Mouse (Mus musculus): ENCODE measurements around the gene Habp2. TPM values are rescaled to one million over a fixed set of nuclear protein-coding genes. Genes with fewer than 3 reads are reported as not detected.

The Habp2 gene
- not detected for total RNA-seq (2021)

DNA sequence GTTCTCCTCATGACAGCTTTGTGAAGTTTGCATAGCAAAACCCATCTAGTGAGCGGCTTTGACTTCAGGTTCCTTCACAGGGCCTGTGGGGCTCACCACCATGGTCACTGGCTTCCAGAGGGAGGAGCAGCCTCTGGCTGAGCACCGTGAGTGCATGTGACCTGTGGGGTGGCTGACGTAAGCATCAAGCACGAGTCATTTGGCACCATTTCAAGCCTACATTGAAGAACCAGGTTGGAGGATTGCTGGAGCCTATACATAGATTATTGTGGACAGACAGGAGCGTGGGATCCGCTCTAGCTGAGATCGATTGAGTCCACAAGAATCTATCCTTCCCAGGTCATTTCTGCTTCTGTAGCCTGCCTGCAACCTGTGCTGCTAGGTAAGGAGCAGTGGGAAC is at the start of gene Habp2:
Gene Habp2, plus strand, starts transcription at position 272 of the 400 bp plus-strand sequence.
- DNase-seq, result no peak

DNA sequence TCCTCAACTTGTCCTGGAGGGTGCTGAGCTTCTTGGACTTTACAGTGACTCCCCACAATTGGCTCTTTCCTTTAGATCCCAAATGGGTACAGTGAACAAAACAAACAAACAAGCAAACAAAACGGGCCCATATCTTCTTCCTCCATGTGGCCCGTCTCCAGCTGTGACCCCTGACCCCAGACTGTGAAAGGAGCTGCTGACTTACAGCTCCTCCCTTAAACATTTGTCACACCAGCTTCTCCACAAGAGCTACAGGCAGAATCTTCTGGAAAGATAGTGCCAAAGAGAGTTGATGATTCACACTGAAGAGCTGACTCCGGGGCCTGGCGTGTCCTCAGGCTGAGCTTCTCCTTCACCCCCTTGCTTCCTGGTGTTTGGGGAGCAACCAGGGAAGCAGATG is 48.4 kb upstream of the Habp2 start:
- DNase-seq, result no peak

DNA sequence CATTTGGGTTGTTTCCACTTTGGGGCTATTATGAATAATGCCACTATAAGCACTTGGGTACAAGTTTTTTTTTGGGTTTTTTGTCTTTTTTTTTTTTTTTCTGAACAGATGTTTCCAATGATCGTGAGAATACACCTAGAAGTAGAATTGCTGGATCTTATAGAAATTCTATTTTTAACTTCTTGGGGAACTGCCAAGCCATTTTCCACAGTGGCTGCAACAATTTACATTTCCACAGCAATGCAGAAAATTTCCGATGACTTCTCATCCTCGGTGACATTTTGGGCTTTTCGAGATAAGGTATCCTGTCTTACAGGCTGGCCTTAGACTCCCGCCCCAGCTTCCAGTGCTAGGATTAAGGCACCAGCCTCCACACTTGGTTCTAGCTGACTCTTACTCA is 41.7 kb upstream of the Habp2 start:
- no peak for DNase-seq

DNA sequence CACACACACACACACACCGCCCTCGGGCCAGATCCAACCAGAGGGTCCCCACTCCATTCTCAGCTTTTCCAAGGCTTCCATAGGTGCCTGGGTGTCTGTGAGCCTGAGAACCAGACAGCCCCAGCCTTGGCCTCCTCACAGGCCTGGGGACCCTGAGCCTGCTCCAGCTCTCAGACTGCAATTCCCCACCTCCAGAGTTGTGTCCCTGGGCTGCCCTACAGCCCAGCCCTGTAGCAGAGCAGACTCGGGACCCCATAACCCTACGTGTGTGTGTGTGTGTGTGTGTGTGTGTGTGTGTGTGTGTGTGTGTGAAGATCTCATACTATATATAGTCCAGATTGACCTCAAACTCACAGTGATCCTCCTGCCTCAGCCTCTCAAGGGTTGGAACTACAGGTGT is 34.1 kb upstream of the Habp2 start:
- DNase-seq, result peak; percentile 24

DNA sequence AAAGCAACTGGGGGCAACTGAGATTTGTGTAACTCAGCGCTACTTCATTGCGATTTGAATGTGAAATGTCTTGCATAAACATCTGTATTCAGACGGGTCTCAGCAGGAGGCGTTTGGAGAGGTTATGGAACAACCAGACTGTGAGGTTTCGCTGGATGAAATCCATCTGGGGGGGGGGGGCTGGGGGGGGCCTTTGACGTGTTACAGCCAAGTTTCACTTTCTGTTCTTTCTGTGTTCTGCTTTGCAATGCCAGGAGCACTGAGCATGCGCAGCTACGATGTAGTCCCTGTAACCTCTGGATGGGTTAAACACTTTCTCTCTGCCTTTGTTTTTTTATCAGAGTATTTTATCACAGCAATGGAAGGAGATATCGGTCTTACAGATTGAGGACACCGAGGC is 33.7 kb upstream of the Habp2 start:
- no peak for DNase-seq

DNA sequence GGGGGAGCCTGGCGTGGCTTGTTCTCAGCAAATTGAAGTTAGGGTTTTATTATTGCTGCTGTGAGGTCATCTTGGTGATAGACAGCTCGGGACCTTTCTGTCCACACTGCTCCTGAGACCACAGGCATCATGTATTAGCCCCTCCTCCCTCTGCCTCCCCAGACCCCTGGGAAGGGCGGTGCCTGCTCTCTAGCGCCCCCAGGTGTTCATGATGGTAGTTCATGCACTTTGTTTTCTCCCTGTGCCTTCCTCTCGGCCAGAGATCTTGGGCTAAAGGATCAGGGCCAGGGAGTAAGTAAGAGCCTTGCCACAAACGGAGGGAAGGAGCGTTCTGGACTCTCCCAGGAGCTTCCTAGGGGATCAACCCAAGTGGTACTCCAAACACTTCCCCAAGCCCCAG is 32.2 kb upstream of the Habp2 start:
- DNase-seq, result peak; percentile 59

DNA sequence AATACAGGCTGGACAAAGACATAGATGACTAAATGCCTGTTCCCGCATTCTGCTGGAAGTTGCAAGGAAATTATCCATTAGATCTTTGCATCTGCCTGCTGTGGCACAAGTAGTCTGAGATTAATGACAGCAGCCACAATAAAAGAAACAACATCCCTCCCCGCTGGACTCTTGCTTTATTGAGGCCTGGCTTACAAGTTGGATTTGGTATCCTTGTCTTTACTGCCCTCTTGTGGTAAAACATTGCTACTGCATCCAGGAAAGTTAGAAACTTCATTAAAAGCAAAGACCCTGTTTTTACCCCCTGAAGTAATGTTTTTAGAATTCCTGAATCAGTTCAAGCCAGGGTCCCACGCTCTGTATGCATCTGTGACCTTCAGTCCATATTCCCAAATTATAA is 31.4 kb upstream of the Habp2 start:
- DNase-seq, result no peak

DNA sequence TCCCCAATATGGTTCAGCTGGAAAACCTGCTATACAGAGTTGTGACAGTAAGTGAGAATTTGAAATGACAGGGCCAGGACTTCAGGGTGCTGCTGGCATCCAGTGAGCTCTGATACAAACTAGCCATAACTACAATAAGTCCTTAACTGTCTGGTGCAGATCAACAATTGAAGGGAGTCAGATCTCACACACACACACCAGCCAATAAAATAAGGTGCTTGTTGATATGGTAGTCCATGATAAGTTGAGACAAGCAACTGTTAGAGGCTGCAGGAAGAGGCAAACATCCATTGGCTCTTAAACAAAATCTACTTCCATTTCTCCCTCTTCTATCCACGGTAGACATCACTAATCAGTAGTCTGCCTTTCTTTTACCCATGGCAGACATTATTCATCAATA is 30.7 kb upstream of the Habp2 start:
- DNase-seq, result no peak

DNA sequence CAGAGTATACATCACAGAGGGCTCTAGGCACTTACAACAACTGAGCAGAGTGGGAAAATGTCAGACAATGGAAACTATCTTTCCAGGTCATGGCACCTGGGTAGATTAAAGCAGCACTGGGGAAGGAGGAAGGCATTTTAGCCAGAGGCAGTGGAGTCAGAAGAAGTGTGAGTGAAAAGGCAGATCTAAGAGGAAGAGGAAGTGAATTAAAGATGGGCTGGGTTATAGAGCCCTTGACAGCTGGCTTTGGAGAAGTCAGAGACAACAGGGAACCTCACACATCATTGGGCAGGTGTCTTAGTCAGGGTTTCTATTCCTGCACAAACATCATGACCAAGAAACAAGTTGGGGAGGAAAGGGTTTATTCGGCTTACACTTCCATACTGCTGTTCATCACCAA is 30.2 kb upstream of the Habp2 start:
- no peak for DNase-seq

DNA sequence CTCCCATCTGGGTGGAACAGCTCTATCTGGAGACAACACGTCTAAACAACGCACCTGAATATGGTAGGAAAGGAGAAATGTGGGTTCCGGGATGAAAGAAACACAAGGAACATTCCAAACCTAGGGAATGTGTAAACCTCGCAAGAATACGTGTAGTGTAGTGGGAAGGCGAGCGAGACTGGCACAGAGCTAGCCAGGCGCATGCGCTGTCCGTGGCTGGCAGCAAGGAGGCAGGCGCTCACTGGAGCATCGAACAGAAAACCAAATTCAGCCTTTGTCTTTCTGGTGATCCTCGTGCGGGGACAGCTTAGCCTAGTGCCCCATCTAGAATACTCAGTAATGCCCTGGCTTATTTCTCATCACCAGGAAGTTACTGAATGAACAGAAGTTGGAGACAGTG is 23.2 kb upstream of the Habp2 start:
- no peak for DNase-seq

DNA sequence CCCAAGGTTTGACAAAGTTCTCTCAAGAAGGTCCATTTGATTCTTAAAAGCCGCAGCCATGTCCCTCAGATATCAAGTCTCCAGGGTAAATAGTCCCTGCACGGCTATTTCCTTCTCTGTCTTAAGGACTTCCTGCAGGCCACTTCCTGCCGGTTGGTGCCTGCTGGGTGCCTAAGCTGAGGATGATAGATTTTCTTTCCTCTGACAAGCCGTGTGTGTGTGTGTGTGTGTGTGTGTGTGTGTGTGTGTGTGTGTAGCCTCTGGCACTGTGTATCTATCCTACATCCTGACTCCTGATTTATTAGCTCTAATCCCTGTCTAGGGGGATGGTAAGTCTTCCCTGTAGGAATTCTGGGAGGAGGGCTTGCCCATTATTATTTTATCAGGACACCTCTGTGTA is 22.8 kb upstream of the Habp2 start:
- DNase-seq, result no peak

DNA sequence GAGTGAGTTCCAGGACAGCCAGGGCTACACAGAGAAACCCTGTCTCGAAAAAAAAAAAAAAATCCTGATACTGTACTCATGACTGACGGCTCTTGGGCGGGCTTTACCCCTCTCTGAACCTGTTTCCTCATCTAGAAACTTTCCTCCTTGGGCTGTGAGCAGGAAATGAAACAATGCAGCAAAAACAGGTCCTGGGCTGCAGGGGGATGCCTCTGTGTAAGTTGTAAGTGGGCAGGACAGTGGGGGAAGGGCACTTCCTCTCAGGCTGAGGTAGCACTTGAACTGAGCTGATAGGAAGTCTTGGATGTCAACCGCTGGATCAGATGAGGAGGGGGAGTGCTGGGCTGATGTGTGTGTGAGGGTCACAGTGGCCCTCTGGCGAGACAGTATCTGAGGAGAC is 21.8 kb upstream of the Habp2 start:
- DNase-seq, result peak; percentile 32

DNA sequence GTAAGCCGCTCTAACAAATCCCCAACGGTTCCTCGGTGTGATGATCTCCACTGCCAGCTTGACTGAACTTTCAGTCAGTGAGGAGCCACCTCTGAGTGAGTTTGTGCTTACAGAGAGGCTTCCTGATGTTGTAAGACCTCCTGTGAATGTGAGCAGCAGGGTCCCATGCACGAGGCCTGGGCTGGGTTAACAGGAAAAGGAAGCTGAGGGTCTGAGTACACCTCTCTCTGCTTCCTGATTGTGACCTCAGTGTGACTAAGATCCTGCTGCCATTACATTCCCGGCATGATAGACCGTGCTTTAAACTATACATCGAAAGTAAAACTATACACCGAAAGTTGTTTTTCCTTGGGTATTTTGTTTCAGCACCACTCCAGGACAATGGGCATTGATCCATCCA is 14.9 kb upstream of the Habp2 start:
- DNase-seq, result no peak

DNA sequence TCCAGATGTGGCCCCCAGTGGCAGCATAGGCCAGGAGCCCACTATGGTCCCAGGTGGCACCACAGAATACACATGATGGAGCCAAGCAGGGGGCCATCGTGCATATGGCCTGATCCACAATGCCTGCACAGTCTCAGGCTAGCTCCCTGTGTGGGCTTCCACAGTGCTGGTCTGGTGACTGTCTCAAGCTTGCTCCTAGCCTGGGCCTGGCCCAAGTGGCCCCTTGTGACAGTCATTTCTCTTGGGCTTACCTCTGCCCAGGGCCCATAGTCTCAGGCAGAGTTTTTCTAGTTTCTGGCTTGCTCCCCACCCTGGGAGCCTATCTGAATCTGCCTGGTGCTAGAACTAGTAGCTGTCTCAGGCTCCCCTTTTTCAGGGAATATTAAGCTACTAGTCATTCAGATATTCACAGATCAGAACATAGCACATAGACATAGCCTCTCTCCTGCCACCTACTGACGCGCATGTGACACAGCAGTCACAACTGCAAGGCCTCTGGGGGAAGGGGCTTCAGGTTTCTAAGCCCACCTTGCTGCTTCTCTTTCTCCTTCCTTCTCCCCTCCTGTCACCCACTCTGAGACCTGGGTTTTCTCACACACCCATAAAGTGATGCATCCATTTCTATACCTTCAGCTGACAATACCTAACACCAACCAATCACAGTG is 9.7 kb upstream of the Habp2 start:
- no peak for DNase-seq

DNA sequence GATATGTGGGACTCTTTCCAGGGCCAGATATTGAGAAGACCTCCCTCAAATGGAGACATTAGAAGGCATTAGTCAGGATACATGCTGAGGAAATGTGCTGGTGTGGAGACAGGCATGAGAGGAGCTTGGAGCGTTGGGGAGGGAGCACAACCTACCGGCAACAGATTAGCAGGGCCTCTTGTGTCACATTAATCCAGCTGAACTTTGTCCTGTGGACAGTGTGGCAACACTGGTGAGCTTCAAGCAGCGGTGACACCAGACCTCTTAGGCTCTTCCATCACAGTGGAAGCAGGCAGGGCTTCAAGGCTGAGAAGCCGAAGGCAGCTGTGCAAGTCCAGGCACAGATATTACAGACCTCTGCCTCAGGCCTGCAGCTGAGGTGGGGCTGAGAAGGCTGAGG is 9.0 kb upstream of the Habp2 start:
- DNase-seq, result no peak

DNA sequence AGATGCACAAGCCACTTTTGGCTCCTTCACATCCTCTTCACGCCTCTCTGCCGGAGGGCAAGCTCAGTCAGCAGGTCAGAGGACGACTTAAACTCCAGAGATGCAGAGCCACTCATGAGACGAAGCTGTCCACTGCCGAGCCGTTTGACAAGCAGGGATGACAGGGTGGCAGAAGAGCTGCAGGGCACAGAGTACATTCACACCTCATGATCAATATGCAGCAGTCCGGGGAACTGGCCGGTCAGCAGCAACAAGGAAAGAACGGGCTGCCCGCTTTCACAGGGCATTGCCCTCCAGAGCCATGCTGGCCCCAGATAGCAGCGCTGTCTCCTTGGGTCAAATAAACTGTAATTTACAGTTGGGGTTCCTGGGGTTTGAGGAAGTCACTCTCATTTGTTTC is 8.6 kb upstream of the Habp2 start:
- DNase-seq, result no peak

DNA sequence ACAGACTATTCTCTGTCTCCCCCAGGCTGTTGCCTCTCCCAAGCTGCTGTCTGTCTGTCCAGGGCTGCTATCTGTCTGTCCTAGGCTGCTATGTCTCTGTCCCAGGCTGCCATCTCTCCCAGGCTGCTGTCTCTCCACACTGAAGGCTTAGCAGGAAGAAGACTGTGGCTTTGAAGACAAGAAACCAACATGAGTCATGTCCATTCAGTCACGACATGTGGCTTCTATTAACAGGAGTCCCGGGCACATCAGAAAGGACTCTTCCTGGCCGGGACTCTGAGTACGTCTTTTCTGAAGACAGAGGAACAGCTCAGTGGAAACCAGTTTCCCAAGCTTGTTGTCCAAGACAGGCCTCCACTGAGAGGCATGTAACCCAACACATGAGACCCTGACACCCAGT is 1.7 kb upstream of the Habp2 start:
- DNase-seq, result no peak

DNA sequence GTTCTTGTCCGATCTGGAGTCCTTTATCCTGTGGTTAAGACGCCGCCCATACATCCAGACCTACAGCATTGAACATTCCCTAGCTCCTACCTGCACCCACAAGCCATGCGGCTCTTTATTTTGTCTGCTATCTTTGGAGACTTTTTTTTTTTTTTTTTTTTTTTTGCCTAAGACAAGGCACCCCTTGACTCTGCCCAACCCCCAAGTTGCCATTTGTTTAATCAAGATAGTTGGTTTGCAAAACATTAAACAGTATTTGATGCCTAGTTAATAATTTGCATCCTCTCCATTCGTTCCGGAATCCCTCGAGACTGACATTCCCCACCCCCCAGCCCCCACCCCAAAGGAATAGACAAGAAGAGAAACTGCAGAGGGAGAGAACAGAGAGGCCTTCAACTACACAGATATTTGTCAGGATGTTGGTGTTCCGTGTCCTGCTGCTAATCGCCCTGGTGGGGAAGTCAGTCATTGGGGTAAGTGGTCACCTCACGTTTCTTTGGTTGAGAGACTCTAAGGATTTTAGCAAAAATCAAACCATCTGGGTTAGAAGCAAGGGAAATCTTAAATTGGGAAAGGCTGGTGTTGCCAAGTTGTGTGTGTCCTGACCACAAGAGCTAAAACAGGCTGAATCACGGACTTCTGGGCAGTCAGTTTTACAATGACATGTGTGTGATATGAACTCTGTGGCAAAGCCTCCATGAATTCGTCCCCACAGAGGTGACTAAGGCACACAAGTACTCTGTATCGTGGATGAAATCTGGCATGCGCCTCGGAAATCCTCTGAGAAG is 837 bp downstream of the Habp2 start:
- no peak for DNase-seq

DNA sequence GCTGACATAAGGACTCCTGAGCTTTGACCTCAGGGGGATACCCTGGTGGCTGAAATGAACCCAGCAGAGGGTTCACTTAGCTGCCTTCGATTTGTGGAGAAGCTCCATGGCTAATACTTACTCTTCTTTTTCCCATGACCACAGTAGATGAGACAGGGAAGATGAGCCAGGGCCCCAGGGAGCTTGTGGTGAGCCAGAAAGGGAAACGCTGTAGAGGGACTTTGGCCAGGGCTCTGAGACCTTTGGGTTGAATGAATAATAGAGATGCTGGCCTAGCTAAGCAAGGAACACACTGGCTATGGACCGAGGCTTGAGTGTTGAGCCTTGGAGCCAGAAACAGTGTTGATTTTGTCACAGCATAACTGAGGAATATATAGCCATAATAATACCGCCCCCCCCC is 1.5 kb downstream of the Habp2 start:
- DNase-seq, result no peak

DNA sequence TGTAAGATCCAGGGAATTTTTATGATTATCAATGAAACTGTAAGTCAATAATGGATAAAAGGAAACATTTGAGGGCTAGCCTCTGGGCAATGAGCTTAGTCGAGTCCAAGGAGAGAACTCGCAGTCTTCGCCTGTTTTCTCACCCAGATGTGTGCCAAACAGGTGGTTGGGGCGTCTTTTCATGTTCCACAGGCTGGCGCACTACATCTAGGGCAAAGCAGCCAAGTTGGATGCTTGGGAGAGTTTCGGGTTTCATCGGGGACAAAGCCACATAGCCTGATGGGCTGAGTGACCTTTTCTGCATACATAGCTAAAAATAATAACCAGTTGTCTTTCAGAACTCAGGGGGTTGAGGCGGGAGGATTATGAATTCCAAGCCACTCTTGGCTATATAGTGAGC is 2.7 kb downstream of the Habp2 start:
- no peak for DNase-seq

DNA sequence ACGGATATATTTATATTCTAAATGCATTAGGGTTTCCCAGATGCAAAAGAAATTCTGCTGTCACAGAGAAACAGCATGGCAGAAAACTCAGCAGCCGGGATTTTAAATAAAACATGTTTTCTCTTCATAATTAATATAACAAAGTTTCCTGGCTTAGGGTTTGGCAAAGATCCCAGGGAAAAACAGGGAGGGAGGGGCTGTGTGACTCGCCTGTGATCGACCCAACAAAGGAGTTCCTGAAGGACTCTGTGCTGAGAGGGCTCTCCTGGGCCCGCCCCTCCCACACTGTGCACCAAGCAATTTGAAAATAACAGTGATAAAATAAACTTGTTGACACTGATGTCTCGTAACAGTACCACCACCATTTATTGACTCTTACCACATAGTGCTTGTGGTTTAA is 5.0 kb downstream of the Habp2 start:
- DNase-seq, result peak; percentile 36

DNA sequence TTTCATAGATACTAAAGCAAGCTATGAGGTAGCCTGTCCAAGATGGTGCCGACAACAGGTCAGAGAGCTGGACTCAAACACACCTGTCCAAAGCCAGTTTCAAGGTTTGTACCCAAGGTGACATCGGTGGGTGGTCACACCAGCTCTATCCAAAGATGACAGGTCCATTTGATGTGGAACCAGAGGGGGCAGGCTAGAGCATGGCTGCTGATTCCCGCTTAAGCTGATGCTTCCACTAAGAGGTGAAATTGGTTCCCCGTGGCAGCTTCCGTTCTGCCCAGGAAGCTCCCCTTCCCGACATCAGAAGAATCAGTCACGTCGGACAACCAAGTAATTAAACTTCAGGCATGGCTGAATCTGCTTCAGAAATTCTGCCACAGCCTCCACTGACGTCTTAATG is 5.4 kb downstream of the Habp2 start:
- DNase-seq, result peak; percentile 10

DNA sequence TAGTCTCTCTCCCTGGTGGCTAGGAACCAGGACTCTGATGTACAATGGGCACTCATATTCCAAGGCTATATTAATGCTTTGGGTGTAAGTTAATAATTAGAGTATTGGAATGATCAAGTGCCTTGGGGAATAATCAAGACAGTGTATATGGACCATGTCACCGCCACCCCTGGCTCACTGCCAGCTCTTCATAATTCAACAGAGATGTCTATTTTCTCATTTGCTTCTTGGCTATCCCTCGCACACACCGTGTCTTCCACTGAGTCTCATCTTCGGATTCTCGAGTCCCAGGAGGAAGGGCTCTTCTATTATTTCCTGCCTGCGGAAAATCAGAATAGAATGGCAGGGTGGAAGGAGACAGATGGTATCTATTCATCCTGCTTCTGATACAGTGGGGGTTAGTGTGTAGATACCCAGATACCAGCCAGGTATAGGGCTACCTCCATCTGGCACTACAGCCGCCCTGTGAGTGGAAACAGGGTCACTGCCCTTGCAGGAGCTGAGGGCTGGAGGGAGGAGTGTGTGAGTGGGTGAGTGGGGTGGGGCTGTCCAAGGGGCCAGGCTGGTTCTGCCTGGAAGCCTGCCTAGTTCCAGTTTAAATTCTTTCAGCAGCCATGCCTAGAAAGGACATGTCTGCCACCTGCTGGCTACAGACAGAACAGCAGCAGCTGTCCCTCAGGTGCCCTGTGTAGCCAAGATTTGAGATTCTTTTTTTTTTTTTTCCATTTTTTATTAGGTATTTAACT is 7.9 kb downstream of the Habp2 start:
- DNase-seq, result peak; percentile 86

DNA sequence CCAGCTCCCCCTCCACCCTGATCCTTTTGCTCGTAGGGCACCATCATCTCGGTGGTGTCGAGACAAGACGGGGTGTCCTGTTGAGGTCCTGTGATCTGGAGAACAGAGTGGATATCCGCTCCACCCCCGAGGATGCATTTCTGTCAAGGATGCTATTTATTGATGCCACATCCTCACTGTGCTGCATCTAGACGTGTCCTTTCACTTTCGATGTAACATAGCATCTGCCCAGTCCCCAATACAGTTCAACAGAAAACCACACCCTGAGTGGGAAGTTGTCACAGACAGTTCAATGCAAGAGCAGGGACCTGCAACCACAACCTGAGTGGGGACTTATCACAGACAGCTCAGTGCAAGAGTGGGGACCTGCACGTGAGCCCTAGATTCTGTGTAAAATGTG is 9.7 kb downstream of the Habp2 start:
- no peak for DNase-seq
